Mouse (Mus musculus) kidney, embryonic 14.5 days (tissue): ENCODE results near the gene Dmd. TPM values are rescaled to one million over a fixed set of nuclear protein-coding genes. Genes with fewer than 3 reads are reported as not detected.
"Not testable (repeated sequence)": the region's sequence is repeated elsewhere in the genome, so short reads cannot be mapped to it uniquely, and the experiment has no call there.

ENCODE experiments used
- ATAC-seq: fragments of 200-750 bp; cut with Nextera tagmentation; 2 replicates; pipeline ENCODE4 v1.8.0; 2017; ENCODE audit warnings: moderate number of reproducible peaks, mild to moderate bottlenecking, moderate TSS enrichment, moderate library complexity; ENCODE audit not compliant: low FRiP score, low TSS enrichment
- H3K27ac ChIP-seq: fragments of 300-500 bp; sonication (generic); 2 replicates; pipeline ENCODE4 v1.5.1; 2014; ENCODE audit warnings: low read depth, mild to moderate bottlenecking, low read length, moderate library complexity, mixed read lengths
- H3K27me3 ChIP-seq: fragments of 300-500 bp; sonication (generic); 2 replicates; pipeline ENCODE4 v1.6.1; 2014; ENCODE audit warnings: mild to moderate bottlenecking, low read length; ENCODE audit not compliant: control insufficient read depth, insufficient read depth
- H3K36me3 ChIP-seq: fragments of 300-500 bp; sonication (generic); 2 replicates; pipeline ENCODE4 v1.6.1; 2014; ENCODE audit warnings: low read length, mixed read lengths; ENCODE audit not compliant: control insufficient read depth, insufficient read depth
- H3K4me1 ChIP-seq: fragments of 300-500 bp; sonication (generic); 2 replicates; pipeline ENCODE4 v1.6.1; 2014; ENCODE audit warnings: low read length, mixed read lengths; ENCODE audit not compliant: control insufficient read depth, insufficient read depth
- H3K4me2 ChIP-seq: fragments of 300-500 bp; sonication (generic); replicated peaks from 2 replicates; pipeline ENCODE4 v1.6.1; 2014; ENCODE audit warnings: low read depth, mild to moderate bottlenecking, low read length
- H3K4me3 ChIP-seq: fragments of 300-500 bp; sonication (generic); 2 replicates; pipeline ENCODE4 v1.5.1; 2014; ENCODE audit warnings: mild to moderate bottlenecking, low read length
- H3K9ac ChIP-seq: fragments of 300-500 bp; sonication (generic); 2 replicates; pipeline ENCODE4 v1.6.1; 2014; ENCODE audit warnings: low read depth, mild to moderate bottlenecking, low read length, moderate library complexity
- H3K9me3 ChIP-seq: fragments of 300-500 bp; sonication (generic); 2 replicates; pipeline ENCODE4 v1.6.1; 2016; ENCODE audit warnings: low read length; ENCODE audit not compliant: control insufficient read depth
- WGBS: fragments of 180-500 bp; shearing (Covaris S2); extraction: QIAGEN DNeasy Blood & Tissue Kit; methylation state at CpG from one replicate; pipeline ENCODE4 v1.1.7; 2014; 5-methylcytosine and 5-hydroxymethylcytosine counted together
- polyA plus RNA-seq: library from polyadenylated mRNA; unstranded; fragments of >200 nt; fragmentation: Nextera tagmentation; extraction: Ambion mirVana; gene quantifications from 2 replicates; pipeline ENCODE4 v1.2.1, GENCODE M21; 2014

The Dmd gene
- polyA plus RNA-seq, 1 experiment from 2014 or later: 29.9 TPM

DNA sequence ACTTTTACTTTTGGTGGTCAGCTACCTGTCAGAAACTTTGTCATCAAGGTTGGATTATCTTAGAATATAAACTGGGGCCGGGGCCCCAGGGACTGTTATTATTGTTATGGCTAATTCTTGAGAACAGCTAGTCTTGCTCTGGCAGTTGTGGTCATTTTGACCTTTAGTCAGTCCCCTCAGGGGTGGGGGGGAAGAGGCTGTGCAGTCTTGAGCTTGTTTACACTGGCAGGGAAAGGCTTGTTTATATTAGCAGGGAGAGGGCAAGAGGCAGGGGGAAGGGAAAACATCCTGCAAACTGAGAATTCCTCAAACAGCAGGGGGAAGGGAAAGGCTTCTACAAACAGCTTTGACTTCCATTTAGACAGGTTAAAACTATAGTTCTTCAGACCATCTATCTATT lies 726.3 kb downstream of the Dmd start:
- no peaks in the 10 kb centered on the region for H3K4me1 ChIP-seq
- H3K4me3 ChIP-seq: no peak overlapping the region
- ATAC-seq: peak; percentile 87; the same call in 1 of the 2 replicates
- H3K36me3 ChIP-seq: no peaks in the 10 kb centered on the region
- 46% methylated on average over 1 of the region's 1 CpGs for WGBS
- no peaks in the 10 kb centered on the region for H3K27me3 ChIP-seq
- H3K9me3 ChIP-seq: no peaks in the 10 kb centered on the region
- H3K27ac ChIP-seq: no peak overlapping the region
- no peak overlapping the region for H3K4me2 ChIP-seq
- H3K9ac ChIP-seq: no peak overlapping the region

GRCm38 (mm10) chrX:83686547-83686946 lies 737.9 kb downstream of the Dmd start:
- Histone ChIP-seq H3K27ac (no peak overlapping the region), H3K9me3 (no peaks in the 10 kb centered on the region), H3K4me3 (no peak overlapping the region), H3K9ac (no peak overlapping the region), H3K27me3 (no peaks in the 10 kb centered on the region), H3K4me2 (no peak overlapping the region), H3K36me3 (no peaks in the 10 kb centered on the region), H3K4me1 (no peaks in the 10 kb centered on the region)
- ATAC-seq: no peak

- Histone ChIP-seq H3K9ac (no peak overlapping the region), H3K36me3 (no peaks in the 10 kb centered on the region), H3K9me3 (no peaks in the 10 kb centered on the region), H3K4me2 (no peak overlapping the region), H3K27ac (no peak overlapping the region), H3K27me3 (no peaks in the 10 kb centered on the region), H3K4me1 (no peaks in the 10 kb centered on the region), H3K4me3 (no peak overlapping the region)
- 13% methylated on average over 1 of the region's 1 CpGs for WGBS
- ATAC-seq: no peak
These were observed 791.9 kb downstream of the Dmd start for GRCm38 (mm10) chrX:83740533-83740932.

DNA sequence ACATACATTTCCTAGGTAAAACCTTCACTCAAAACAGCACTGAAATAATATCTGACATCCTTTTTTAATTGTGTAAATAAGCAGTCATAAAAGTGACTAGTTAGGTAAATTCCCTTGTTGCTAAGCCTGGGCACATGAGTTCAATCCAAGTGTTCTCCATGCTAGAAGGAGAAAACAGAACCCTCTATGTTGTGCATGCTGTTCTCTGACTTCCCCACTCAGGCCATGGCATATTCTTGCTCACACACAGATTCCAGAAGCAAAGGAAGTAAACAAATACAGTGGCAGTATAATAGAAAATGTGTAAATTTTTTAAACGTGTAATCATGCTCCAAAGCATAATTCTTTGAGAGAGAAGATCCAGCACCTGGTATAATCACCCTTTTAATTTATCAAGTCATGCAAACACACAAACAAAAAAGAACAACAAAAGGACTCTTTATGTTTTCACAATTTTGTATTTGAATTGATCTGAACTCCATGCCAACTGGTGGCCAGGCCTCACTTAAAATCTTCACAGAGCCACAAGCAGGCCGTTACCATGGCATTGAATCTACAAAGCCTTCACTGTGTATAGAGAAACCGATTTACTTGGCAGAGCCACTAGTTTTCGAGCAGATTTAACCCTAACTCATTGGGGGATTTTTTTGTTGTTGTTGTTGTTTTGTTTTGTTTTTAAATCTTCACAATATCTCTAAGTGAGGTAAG lies 797.8 kb downstream of the Dmd start:
- no peaks in the 10 kb centered on the region for H3K27me3 ChIP-seq
- no peaks in the 10 kb centered on the region for H3K36me3 ChIP-seq
- 77% methylated on average over 4 of the region's 4 CpGs for WGBS
- H3K9ac ChIP-seq: no peak overlapping the region
- no peak overlapping the region for H3K4me3 ChIP-seq
- H3K27ac ChIP-seq: no peak overlapping the region
- no peak overlapping the region for H3K4me2 ChIP-seq
- H3K4me1 ChIP-seq: no peaks in the 10 kb centered on the region
- H3K9me3 ChIP-seq: no peaks in the 10 kb centered on the region
- no peak for ATAC-seq

- H3K9ac ChIP-seq: no peak overlapping the region
- no peak for ATAC-seq
These were observed 838.7 kb downstream of the Dmd start for GRCm38 (mm10) chrX:83787406-83787805.

DNA sequence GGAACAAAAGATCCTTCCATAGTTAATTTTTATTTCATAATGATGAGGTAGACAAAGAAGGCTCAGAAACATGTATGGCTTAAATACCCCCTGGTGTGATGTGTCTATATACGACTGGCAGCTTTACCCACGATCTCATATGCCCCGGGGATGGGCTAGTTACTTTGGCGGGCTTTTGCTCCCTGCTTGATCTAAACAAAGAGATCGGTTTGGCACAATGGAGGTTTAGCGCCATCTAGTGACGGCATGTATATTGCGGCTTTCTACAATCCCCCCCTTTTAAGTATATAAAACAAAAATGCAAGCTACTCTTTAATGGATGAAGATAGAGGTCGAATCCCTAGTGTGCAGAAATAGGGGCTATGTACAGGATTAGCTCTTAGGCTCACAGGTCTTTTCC lies 918.8 kb downstream of the Dmd start:
- not testable (repeated sequence) for H3K27me3 ChIP-seq, H3K4me3 ChIP-seq, H3K9ac ChIP-seq, H3K4me1 ChIP-seq, H3K27ac ChIP-seq, H3K36me3 ChIP-seq, H3K4me2 ChIP-seq, ATAC-seq, H3K9me3 ChIP-seq
- WGBS: 50% methylated on average over 9 of the region's 9 CpGs

More at GRCm38 (mm10) chrX:83787406-83787805, 838.7 kb downstream of the Dmd start:
- Histone ChIP-seq H3K27me3 (no peaks in the 10 kb centered on the region), H3K4me2 (no peak overlapping the region), H3K4me3 (no peak overlapping the region), H3K4me1 (no peaks in the 10 kb centered on the region), H3K9me3 (no peaks in the 10 kb centered on the region), H3K27ac (no peak overlapping the region), H3K36me3 (no peaks in the 10 kb centered on the region)

- H3K4me1 ChIP-seq, H3K36me3 ChIP-seq, H3K4me2 ChIP-seq, ATAC-seq, H3K27me3 ChIP-seq, H3K9ac ChIP-seq, H3K9me3 ChIP-seq, H3K27ac ChIP-seq, H3K4me3 ChIP-seq: not testable (repeated sequence)
- 88% methylated on average over 11 of the region's 11 CpGs for whole genome bisulfite sequencing
These were observed 926.7 kb downstream of the Dmd start for GRCm38 (mm10) chrX:83875389-83875788.

DNA sequence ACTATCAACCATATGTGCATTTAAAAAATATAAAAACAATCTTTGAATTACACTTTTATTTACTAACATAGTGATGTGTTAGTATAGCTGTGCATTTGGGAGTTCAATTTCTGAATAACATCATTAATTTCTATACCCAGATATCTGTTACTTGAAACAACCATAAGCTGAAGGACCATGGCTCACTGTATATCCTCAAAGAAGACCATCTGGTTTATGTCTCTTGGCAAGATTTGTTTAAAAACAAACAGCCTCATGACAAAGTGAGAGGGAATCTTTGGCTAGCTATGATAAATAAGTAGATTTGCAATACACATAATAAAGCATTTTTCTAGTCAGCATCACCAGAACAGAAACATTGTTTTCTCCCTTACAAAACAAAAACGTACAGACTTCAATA lies 1027.2 kb downstream of the Dmd start:
- Histone ChIP-seq H3K4me3 (no peak overlapping the region), H3K27ac (no peak overlapping the region), H3K27me3 (no peaks in the 10 kb centered on the region), H3K9me3 (no peaks in the 10 kb centered on the region), H3K4me1 (no peaks in the 10 kb centered on the region), H3K4me2 (no peak overlapping the region), H3K36me3 (no peaks in the 10 kb centered on the region), H3K9ac (no peak overlapping the region)
- ATAC-seq: no peak
- 55% methylated on average over 1 of the region's 1 CpGs for WGBS

DNA sequence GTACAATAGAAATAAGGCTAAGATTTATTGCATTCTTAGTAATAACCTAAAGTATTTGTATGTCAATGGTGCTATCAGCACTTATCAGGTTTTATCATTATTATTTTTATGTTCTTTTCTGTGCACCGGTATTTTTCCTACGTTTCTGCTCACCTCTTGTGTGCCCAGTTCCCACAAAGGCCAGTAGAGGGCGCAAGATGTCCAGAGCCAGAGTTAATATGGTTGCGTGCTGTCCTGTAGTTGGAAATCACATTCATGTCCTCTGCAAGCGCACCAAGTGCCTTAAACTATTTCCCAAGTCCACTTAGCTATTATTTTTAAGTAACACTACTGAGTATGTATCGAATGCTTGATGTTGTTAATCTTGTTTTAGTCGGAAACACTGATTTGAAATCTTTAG lies 1052.6 kb downstream of the Dmd start:
- no peak for ATAC-seq
- H3K4me3 ChIP-seq: no peak overlapping the region
- WGBS: 40% methylated on average over 7 of the region's 7 CpGs
- no peaks in the 10 kb centered on the region for H3K4me1 ChIP-seq
- no peaks in the 10 kb centered on the region for H3K27me3 ChIP-seq
- H3K9me3 ChIP-seq: no peaks in the 10 kb centered on the region
- no peak overlapping the region for H3K4me2 ChIP-seq
- H3K27ac ChIP-seq: no peak overlapping the region
- no peaks in the 10 kb centered on the region for H3K36me3 ChIP-seq
- no peak overlapping the region for H3K9ac ChIP-seq
